Mouse (Mus musculus) skeletal muscle tissue, postnatal 0 days (tissue): Measurements from ENCODE around the gene Tcl1. TPM values are rescaled to one million over a fixed set of nuclear protein-coding genes. Genes with fewer than 3 reads are reported as not detected.

ENCODE experiments used
- polyA plus RNA-seq: library from polyadenylated mRNA; unstranded; fragments of >200 nt; fragmentation: Nextera tagmentation; extraction: Ambion mirVana; gene quantifications from 2 replicates; pipeline ENCODE4 v1.2.1, GENCODE M21; 2015

The Tcl1 gene
- polyA plus RNA-seq = not detected in 2 replicates

DNA sequence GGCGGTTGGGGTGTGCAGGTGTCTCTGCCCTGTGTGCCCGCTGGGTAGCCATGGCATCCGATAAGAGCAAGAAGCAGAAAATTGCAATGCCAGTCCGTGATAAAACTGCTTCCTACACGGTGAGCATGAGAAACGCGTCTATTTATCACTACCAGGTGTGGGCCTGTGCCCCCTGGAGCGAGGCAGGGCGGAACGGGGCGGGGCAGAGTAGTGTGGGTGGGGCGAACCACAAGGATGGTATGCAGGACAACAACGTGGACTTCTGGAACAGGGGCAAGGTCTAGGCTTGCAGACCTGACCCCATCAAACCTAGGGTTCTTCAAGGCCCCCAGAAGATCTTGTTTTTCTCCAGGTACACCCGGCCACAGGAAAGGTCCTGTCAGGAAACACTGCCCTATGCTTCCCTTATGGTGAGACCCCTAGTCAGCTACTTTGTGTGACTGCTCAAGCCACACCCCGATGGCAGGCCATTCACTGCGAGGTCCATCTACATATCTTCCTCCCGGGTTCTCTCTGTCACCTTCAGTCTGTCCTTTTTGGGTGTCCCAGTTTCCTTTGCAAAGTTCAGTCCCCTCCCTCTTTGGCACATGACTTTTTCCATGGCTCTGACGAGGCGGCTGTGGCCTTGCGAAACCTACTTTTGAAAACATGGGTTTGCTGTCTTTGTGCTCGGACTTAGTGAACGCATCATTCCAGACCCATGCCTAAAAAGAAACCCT is at the start of gene Tcl1:
TSS of gene Tcl1 (minus strand) at position 193 of the 719 bp plus-strand sequence.

DNA sequence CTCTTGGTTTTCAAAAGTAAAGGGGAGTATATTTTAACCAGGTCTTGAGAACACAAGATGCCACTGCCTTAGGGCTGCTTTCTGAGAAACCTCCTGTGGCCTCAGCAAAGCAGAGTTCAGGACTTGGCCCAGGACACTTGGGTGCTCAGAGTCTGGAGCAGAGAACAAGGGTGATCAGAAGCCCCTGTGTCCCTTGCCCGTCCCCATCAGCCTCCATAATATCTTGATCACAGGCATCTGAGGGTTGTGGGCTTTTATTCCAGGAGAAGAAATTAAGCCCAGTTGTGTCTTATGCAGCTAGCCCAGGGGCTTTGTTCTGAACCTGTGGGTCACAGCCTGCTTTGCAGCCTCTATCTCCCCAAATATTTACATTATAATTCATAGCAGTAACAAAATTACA is 20.9 kb downstream of the Tcl1 start, which contains the start of gene Tcl1b4:
TSS of gene Tcl1b4 (plus strand) at position 301 of the 400 bp plus-strand sequence.

DNA sequence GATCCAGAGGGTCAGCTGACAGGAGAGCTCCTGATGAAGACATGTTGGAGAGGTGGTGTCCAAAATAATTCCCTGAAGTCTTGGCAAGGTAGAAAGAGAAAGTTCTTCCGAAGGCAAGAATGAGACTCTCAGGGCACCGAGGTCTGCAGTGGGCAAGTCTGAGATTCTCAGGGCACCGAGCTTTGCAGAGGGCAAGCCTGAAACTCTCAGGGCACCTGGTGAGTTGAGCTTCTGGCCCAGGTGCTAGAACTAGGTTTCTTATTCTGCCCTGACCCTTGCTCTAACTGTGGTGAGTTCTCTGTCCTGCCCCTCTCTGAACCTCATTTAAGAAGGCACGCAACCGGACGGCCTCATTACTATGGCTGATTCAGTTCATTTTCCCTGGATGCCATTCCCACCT is 31.9 kb downstream of the Tcl1 start, which contains the start of gene Tcl1b3:
TSS of gene Tcl1b3 (plus strand) at position 301 of the 400 bp plus-strand sequence.

DNA sequence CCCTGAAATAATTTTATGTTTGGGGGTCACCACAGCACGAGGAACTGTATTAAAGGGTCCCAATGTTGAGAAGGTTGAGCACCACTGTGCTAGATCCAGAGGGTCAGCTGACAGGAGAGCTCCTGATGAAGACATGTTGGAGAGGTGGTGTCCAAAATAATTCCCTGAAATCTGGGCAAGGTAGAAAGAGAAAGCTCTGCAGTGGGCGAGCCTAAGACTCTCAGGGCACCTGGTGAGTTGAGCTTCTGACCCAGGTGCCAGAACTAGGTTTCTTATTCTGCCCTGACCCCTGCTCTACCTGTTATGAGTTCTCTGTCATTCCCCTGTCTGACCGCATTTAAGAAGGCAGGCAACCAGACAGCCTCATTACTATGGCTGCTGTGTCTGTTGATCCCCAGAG is 46.5 kb downstream of the Tcl1 start, which contains the start of gene Tcl1b5:
TSS of gene Tcl1b5 (plus strand) at position 301 of the 400 bp plus-strand sequence.

Other genes with a start within 250 kb of the Tcl1 start
- 3.1 and 3.7 TPM in 2 replicates for gene Syne3, start 213.0 kb downstream of the Tcl1 start, polyA plus RNA-seq
- gene Glrx5, start 190.1 kb downstream of the Tcl1 start, polyA plus RNA-seq = 222 and 225 TPM in 2 replicates
- not detected in 2 replicates for gene Tcl1b2, start 76.8 kb downstream of the Tcl1 start, polyA plus RNA-seq
- gene Tcl1b1, start 63.1 kb downstream of the Tcl1 start, polyA plus RNA-seq = not detected in 2 replicates
- gene Tcl1b5, start 46.4 kb downstream of the Tcl1 start, polyA plus RNA-seq = not detected in 2 replicates
- not detected in 2 replicates for gene Tcl1b3, start 31.8 kb downstream of the Tcl1 start, polyA plus RNA-seq
- not detected in 2 replicates for gene Tcl1b4, start 20.8 kb downstream of the Tcl1 start, polyA plus RNA-seq
- not detected in 2 replicates for gene Tunar, start 111.1 kb upstream of the Tcl1 start, polyA plus RNA-seq
- 0.29 and 0.35 TPM in 2 replicates for gene D430019H16Rik, start 231.1 kb upstream of the Tcl1 start, polyA plus RNA-seq